Mouse (Mus musculus) naive thymus-derived CD4-positive, alpha-beta T cell, adult 2 months (primary cell): ENCODE results near the gene Itga4.

Source experiments
- DNase-seq: peaks from one replicate; pipeline ENCODE4 v3.0.0-alpha.2; 2011; ENCODE audit warnings: low read depth

Itga4 gene

GRCm38 (mm10) chr2:79352100-79352802 lies 97.0 kb downstream of the Itga4 start:
- no peak for DNase-seq

GRCm38 (mm10) chr2:79354773-79355172 lies 99.5 kb downstream of the Itga4 start:
- no peak for DNase-seq

- DNase-seq, result no peak
Measured at GRCm38 (mm10) chr2:79357835-79358234, 102.6 kb downstream of the Itga4 start.

- no peak for DNase-seq
Measured at GRCm38 (mm10) chr2:79362029-79362428, 106.8 kb downstream of the Itga4 start.

GRCm38 (mm10) chr2:79363920-79364319 lies 108.7 kb downstream of the Itga4 start:
- DNase-seq, result no peak

- DNase-seq, result peak; percentile 23
Measured at GRCm38 (mm10) chr2:79367451-79368450, 112.5 kb downstream of the Itga4 start.

GRCm38 (mm10) chr2:79368661-79369060 lies 113.4 kb downstream of the Itga4 start:
- no peak for DNase-seq

- no peak for DNase-seq
Measured at GRCm38 (mm10) chr2:79369061-79369524, 113.9 kb downstream of the Itga4 start.

- no peak for DNase-seq
Measured at GRCm38 (mm10) chr2:79369905-79370304, 114.7 kb downstream of the Itga4 start.

- DNase-seq, result peak; percentile 68
Measured at GRCm38 (mm10) chr2:79370711-79371312, 115.6 kb downstream of the Itga4 start.

- peak; percentile 16 for DNase-seq
Measured at GRCm38 (mm10) chr2:79371326-79372153, 116.3 kb downstream of the Itga4 start.

GRCm38 (mm10) chr2:79372154-79372467 lies 116.9 kb downstream of the Itga4 start:
- no peak for DNase-seq

GRCm38 (mm10) chr2:79372486-79373200 lies 117.4 kb downstream of the Itga4 start:
- peak; percentile 27 for DNase-seq

GRCm38 (mm10) chr2:79378346-79379086 lies 123.3 kb downstream of the Itga4 start:
- DNase-seq, result no peak

GRCm38 (mm10) chr2:79379087-79380041 lies 124.1 kb downstream of the Itga4 start:
- no peak for DNase-seq
